Mouse (Mus musculus) 416B (cell line): Measurements from ENCODE around the gene Mt3.
"Not testable (repeated sequence)": the region's sequence is repeated elsewhere in the genome, so short reads cannot be mapped to it uniquely, and the experiment has no call there.

ENCODE experiments used
- DNase-seq: peaks from one replicate; pipeline ENCODE4 v3.0.0; 2011; ENCODE audit warnings: low read depth

Mt3 gene

GRCm38 (mm10) chr8:94153451-94153850 is 1.0 kb downstream of the Mt3 start:
- DNase-seq = no peak

DNA sequence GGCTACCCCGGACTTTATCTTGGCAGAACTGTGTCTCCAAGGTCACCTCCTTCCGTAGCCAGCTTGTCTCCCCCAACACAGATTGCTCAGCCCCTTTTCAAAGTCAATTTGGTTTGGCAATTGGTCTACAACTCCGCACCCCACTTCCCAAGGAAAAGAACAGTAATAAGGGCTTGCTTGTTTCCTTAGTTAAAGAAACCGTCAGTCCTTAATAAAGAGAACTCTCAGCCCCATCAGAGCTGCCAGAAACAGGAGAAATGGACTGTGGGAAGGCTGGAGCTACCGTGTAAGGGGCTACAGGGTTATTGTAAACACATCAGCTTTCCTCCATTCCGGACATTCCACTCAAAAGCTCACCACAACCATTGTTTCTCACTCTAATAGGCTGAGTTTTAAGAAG is 2.1 kb downstream of the Mt3 start:
- DNase-seq = no peak

DNA sequence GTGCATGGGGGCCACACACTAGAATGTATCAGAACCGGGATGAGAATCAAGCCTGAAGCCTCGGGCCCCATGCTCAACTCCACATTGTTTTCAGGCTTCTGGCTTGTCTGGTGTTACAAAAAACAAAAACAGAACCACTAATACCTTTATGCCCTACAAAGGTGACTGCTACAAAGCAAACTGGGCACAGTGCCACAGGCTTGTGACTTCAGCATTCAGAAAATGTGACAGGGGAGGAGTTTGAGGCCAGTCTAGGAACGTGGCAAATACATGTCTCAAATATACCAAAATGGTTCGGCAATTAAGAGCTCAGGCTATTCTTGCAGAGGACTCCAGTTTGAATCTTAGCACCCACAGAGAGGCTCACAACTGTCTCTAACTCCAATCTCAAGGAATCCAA is 3.7 kb downstream of the Mt3 start:
- DNase-seq = no peak

DNA sequence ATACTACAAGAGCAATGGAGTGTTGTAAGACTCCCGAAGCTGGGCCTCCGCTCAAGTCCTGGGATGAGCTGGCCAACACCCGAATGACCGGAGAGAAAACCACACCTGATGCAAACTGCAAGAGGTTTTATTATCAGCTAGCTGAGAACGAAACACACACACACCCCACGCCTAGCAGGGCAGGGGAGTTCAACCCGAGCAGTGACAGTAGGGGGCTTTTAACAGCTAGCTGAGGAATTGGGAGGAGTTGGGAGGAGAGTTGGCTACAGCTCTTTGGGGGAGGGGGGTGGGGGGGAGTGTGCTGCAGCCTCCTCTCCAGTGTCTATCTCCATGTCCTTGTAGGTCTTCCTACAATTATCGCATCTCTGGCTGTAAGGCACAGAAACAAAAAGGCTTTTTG is 13.4 kb downstream of the Mt3 start:
- DNase-seq = not testable (repeated sequence)

- peak; percentile 76 for DNase-seq
Observed at GRCm38 (mm10) chr8:94167244-94167643, 14.8 kb downstream of the Mt3 start.

GRCm38 (mm10) chr8:94169547-94169946 is 17.1 kb downstream of the Mt3 start:
- no peak for DNase-seq

DNA sequence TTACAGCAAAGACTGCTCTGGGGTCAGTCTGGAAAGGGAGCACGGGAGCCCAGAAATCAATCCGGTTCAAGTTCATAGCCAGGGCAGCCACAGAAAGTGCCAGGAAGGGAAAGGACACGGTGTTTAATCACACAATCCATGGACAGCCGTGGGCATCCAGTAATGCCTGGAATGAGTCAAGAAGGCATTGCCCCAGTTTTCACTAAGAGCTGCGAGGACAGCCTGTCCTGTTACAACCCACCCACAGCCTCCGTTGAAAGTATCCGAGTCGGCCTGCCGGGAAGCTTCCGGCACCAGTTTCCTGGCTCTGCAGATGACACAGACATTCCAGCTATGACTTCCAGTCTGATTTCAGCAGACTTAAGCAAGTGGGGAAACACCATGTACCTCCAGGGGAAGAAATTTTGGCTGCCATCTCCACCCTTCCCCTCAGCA is 18.9 kb downstream of the Mt3 start:
- no peak for DNase-seq

- peak; percentile 84 for DNase-seq
Observed at GRCm38 (mm10) chr8:94172075-94172808, 19.8 kb downstream of the Mt3 start, which contains the start of gene Mt2. TSS of gene Mt2 (plus strand) at chr8:94172664.

DNA sequence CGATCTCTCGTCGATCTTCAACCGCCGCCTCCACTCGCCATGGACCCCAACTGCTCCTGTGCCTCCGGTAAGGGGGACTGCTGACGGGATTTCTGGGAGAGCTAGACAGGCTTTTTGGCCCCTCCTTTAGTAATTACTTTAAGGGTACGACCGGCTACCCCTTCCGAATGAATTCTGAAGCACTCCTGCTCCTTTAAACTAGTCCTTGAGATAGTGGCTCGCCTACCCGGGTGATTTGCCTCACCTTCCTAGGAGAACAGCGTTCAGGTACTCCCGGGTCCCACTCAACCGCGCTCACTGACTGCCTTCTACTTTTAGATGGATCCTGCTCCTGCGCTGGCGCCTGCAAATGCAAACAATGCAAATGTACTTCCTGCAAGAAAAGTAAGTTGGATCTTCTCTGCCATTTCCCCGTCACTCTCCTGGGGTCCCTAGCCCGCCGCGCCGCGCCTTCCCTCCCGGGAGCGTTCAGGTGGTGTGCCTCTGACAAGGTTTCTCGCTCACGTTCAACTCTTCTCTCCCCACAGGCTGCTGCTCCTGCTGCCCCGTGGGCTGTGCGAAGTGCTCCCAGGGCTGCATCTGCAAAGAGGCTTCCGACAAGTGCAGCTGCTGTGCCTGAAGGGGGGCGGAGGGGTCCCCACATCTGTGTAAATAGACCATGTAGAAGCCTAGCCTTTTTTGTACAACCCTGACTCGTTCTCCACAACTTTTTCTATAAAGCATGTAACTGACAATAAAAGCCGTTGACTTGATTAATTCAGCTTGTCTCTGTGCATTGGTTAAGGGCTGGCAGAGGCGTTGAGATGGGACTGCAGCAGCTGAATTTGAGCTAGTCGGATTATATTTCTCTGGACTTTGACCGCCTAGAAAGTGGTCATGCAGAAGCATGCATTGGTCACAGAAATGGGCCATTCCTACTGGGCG is 20.7 kb downstream of the Mt3 start:
- DNase-seq = peak; percentile 51

GRCm38 (mm10) chr8:94173848-94174403 is 21.5 kb downstream of the Mt3 start:
- DNase-seq = peak; percentile 20

GRCm38 (mm10) chr8:94174619-94175213 is 22.3 kb downstream of the Mt3 start:
- peak; percentile 54 for DNase-seq

GRCm38 (mm10) chr8:94177716-94178390 is 25.4 kb downstream of the Mt3 start:
- peak; percentile 23 for DNase-seq

DNA sequence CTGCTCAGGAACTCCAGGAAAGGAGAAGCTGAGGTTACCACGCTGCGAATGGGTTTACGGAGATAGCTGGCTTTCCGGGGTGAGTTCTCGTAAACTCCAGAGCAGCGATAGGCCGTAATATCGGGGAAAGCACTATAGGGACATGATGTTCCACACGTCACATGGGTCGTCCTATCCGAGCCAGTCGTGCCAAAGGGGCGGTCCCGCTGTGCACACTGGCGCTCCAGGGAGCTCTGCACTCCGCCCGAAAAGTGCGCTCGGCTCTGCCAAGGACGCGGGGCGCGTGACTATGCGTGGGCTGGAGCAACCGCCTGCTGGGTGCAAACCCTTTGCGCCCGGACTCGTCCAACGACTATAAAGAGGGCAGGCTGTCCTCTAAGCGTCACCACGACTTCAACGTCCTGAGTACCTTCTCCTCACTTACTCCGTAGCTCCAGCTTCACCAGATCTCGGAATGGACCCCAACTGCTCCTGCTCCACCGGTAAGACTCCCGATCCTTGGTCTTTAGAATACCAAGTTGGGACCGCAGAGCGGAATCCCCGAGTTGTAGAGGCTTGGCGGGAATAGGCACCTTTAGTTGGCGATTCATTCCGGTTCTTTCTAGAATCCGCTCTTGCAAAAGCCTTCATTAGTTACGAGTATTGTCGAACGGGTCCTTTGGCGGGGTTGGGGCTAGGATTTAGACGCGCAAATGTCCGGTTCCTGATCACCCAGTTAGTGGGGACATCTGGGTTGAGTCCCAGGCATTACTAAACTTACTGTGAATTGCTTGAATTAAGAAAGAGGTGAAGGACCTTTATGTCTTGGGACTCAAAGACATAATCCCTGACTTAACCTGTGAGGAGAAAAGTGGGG is 26.7 kb downstream of the Mt3 start, which contains the start of gene Mt1:
Gene Mt1 (plus strand): TSS at position 226 of the 856 bp plus-strand sequence.
- DNase-seq = peak; percentile 95

GRCm38 (mm10) chr8:94179713-94180560 is 27.5 kb downstream of the Mt3 start:
- peak; percentile 46 for DNase-seq

GRCm38 (mm10) chr8:94180561-94180908 is 28.1 kb downstream of the Mt3 start:
- DNase-seq = no peak

- DNase-seq = peak; percentile 35
Observed at GRCm38 (mm10) chr8:94182055-94182929, 29.9 kb downstream of the Mt3 start.

DNA sequence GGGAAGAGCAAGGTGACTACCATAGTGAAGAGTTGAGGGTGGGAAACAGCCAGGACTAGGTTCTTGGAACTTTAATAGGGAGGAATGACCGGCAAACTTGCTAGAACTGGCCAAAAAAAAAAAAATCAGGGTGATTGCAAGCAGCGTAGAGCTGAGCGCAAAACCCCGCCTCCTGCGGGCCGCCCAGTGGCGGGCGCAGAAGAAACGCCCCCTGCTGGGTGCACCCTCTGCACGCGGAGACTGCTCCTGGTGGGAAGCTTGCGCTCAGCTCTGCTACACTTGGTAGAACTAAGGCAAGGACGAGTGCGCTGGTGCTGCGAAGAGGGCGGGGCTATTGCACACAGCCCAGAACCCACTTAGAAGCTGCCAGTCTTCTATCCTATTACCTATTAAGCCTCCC is 30.7 kb downstream of the Mt3 start:
- peak; percentile 91 for DNase-seq

GRCm38 (mm10) chr8:94184357-94184843 is 32.0 kb downstream of the Mt3 start:
- no peak for DNase-seq

GRCm38 (mm10) chr8:94185791-94186190 is 33.4 kb downstream of the Mt3 start:
- no peak for DNase-seq
